12 mouse cellular contexts compared by ENCODE assay signal in the genomic region with DNA sequence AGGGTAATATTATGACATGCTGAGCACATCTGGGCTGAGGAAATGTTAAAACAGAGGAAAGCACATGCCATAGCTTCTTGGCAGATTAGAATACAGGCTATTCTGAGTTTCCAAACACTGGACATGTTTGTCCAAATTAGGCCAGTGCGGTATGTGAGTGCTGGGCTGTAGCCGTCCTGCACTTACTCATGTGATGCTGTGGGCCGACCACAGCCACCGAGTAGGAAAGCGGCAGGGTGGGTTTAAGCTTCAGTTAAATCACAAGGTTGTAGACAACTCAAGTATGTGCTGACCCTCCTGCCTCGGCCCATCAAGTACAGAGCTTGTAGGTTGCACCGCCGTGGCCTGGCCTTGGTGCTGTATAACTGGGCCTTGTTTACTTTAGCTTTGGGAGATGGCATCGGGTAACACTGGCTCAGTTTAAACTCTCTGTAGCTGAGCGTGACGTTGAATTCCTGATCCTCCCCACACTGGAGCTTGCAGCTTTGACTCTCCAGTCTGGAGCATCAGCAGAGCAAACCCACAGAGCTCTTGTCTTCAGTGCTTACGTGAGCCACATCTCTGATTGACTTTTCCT. TPM values are rescaled to one million over a fixed set of nuclear protein-coding genes. Genes with fewer than 3 reads are reported as not detected.
A peak's percentile ranks its signal among the peaks of the same experiment; 100 is the strongest.
DNase-seq lines count a peak whose midpoint lies in the region; ATAC-seq and TF ChIP-seq lines count a peak whose summit lies in the region.
"Had no signal": no experiment of that assay in that cellular context is flagged by ENCODE, and none has a peak within 500 bp of the region (broad histone marks: within the 10 kb centered on the region; RNA-seq: fewer than 3 reads in every experiment).

No protein-coding gene starts in this region.

- ATAC-seq in embryonic facial prominence, embryonic 11.5 days (replicated peaks; ENCODE audit: insufficient number of reproducible peaks, low FRiP score, low TSS enrichment, low read depth) = no peak
- no peak for ATAC-seq in hindbrain, embryonic 16.5 days
- ATAC-seq: liver, postnatal 0 days; midbrain, embryonic 16.5 days had no signal

- H3K27me3 ChIP-seq in embryonic facial prominence, embryonic 11.5 days (ENCODE audit: control insufficient read depth, insufficient read depth, low read length) = no peaks in the 10 kb centered on the region
- no peaks in the 10 kb centered on the region for H3K27me3 ChIP-seq in embryonic facial prominence, embryonic 10.5 days (replicated peaks; ENCODE audit: low read depth, poor library complexity, severe bottlenecking)
- no peaks in the 10 kb centered on the region for H3K27me3 ChIP-seq in kidney, adult 2 months (replicated peaks; ENCODE audit: control insufficient read depth, insufficient read depth, low read length)
- no peaks in the 10 kb centered on the region for H3K27me3 ChIP-seq in ES-Bruce4 (ENCODE audit: control insufficient read depth, insufficient read depth, low read length, poor library complexity, severe bottlenecking)
- H3K27me3 ChIP-seq in hindbrain, embryonic 16.5 days (replicated peaks; ENCODE audit: control insufficient read depth, insufficient read depth, low read length) = no peaks in the 10 kb centered on the region

- H3K9me3 ChIP-seq in embryonic facial prominence, embryonic 11.5 days (replicated peaks; ENCODE audit: control insufficient read depth, low read length) = no peaks in the 10 kb centered on the region
- no peaks in the 10 kb centered on the region for H3K9me3 ChIP-seq in embryonic facial prominence, embryonic 10.5 days
- H3K9me3 ChIP-seq in ES-Bruce4 (replicated peaks; ENCODE audit: control insufficient read depth, insufficient read depth, low read length, poor library complexity, severe bottlenecking) = no peaks in the 10 kb centered on the region
- no peaks in the 10 kb centered on the region for H3K9me3 ChIP-seq in hindbrain, embryonic 16.5 days (ENCODE audit: control insufficient read depth, low read length)

- TF ChIP-seq CTCF in kidney, adult 2 months (conservative IDR thresholded peaks at IDR 0.05; ENCODE audit: insufficient read depth, insufficient read length, low read depth, low read length) = no peak
- no peak for TF ChIP-seq CTCF in ES-Bruce4 (IDR thresholded peaks at IDR 0.05; ENCODE audit: low read depth, low read length)

- peak; percentile 6 for DNase-seq in embryonic facial prominence, embryonic 11.5 days (ENCODE audit: low spot score)
- no peak for DNase-seq in embryonic facial prominence, embryonic 10.5 days (ENCODE audit: low spot score)
- no peak for DNase-seq in kidney, adult 2 months
- no peak for DNase-seq in kidney, postnatal 10 days
- DNase-seq in lung, postnatal 10 days = peak; percentile 31
- DNase-seq in c-Kit-positive CD71-positive TER-119-positive erythroid progenitor cells, embryonic 14.5 days (ENCODE audit: low spot score) = no peak
- DNase-seq: kidney, postnatal 4 days; liver, postnatal 0 days; right cerebral cortex, postnatal 25 days had no signal

- H3K4me2 ChIP-seq in embryonic facial prominence, embryonic 11.5 days (ENCODE audit: low read depth, low read length) = no peak overlapping the region
- H3K4me2 ChIP-seq in hindbrain, embryonic 16.5 days (ENCODE audit: low read length) = no peak overlapping the region

- 73% methylated on average over 12 of the region's 12 CpGs for WGBS in embryonic facial prominence, embryonic 11.5 days
- WGBS in embryonic facial prominence, embryonic 10.5 days = 72% methylated on average over 12 of the region's 12 CpGs
- 58% methylated on average over 12 of the region's 12 CpGs for WGBS in kidney, adult 2 months
- WGBS in hindbrain, embryonic 16.5 days = 83% methylated on average over 12 of the region's 12 CpGs

- TF ChIP-seq EP300 in ES-Bruce4 (IDR thresholded peaks at IDR 0.05; ENCODE audit: insufficient read depth, low read depth, low read length) = no peak

- no peak overlapping the region for H3K9ac ChIP-seq in embryonic facial prominence, embryonic 11.5 days (replicated peaks; ENCODE audit: low read length)
- H3K9ac ChIP-seq in ES-Bruce4 (ENCODE audit: low read depth, poor library complexity, severe bottlenecking) = 0 out of 2 replicates have a peak overlapping the region, but pooled peaks have one; percentile 22
- H3K9ac ChIP-seq in hindbrain, embryonic 16.5 days (ENCODE audit: low read depth, low read length) = no peak overlapping the region
- H3K9ac ChIP-seq: liver, postnatal 0 days had no signal

- H3K4me3 ChIP-seq in embryonic facial prominence, embryonic 11.5 days (ENCODE audit: low read depth, low read length) = no peak overlapping the region
- H3K4me3 ChIP-seq in embryonic facial prominence, embryonic 10.5 days = no peak overlapping the region
- H3K4me3 ChIP-seq in kidney, adult 2 months (ENCODE audit: insufficient read depth, low read depth, low read length) = no peak overlapping the region
- no peak overlapping the region for H3K4me3 ChIP-seq in ES-Bruce4 (ENCODE audit: low read depth, low read length)
- H3K4me3 ChIP-seq in hindbrain, embryonic 16.5 days (ENCODE audit: low read length) = no peak overlapping the region

- no peak overlapping the region for H3K27ac ChIP-seq in embryonic facial prominence, embryonic 11.5 days (replicated peaks; ENCODE audit: low read depth, low read length)
- H3K27ac ChIP-seq in embryonic facial prominence, embryonic 10.5 days (replicated peaks) = no peak overlapping the region
- H3K27ac ChIP-seq in kidney, adult 2 months (ENCODE audit: insufficient read depth, low read depth, low read length) = peak overlapping the region; percentile 85
- peak overlapping the region; percentile 88 for H3K27ac ChIP-seq in ES-Bruce4 (ENCODE audit: insufficient read depth, low read length)
- no peak overlapping the region for H3K27ac ChIP-seq in hindbrain, embryonic 16.5 days (ENCODE audit: low read depth, low read length)

- TF ChIP-seq POLR2A in kidney, adult 2 months (IDR thresholded peaks at IDR 0.05; ENCODE audit: low read depth, low read length) = no peak
- no peak for TF ChIP-seq POLR2A in ES-Bruce4 (IDR thresholded peaks at IDR 0.05; ENCODE audit: insufficient read depth, low read length)

- H3K36me3 ChIP-seq in embryonic facial prominence, embryonic 11.5 days (replicated peaks; ENCODE audit: control insufficient read depth, insufficient read depth, low read depth, low read length) = no peaks in the 10 kb centered on the region
- H3K36me3 ChIP-seq in embryonic facial prominence, embryonic 10.5 days (replicated peaks) = peaks cover 85% of the 10 kb centered on the region
- H3K36me3 ChIP-seq in kidney, adult 2 months (ENCODE audit: control insufficient read depth, insufficient read depth, low read length) = no peaks in the 10 kb centered on the region
- H3K36me3 ChIP-seq in ES-Bruce4 (ENCODE audit: control insufficient read depth, insufficient read depth, low read length, poor library complexity, severe bottlenecking) = 0 out of 2 replicates have a peak, but pooled peaks cover 4% of the 10 kb centered on the region
- H3K36me3 ChIP-seq in hindbrain, embryonic 16.5 days (ENCODE audit: control insufficient read depth, insufficient read depth, low read length) = peaks cover 12% of the 10 kb centered on the region

- H3K4me1 ChIP-seq in embryonic facial prominence, embryonic 11.5 days (ENCODE audit: control insufficient read depth, insufficient read depth, low read length) = no peaks in the 10 kb centered on the region
- H3K4me1 ChIP-seq in embryonic facial prominence, embryonic 10.5 days = no peaks in the 10 kb centered on the region
- H3K4me1 ChIP-seq in kidney, adult 2 months (ENCODE audit: control insufficient read depth, insufficient read depth, low read length) = peaks cover 20% of the 10 kb centered on the region
- H3K4me1 ChIP-seq in ES-Bruce4 (ENCODE audit: control insufficient read depth, insufficient read depth, low read length) = peaks cover 6% of the 10 kb centered on the region
- peaks cover 3% of the 10 kb centered on the region; the same call in 1 of the 2 replicates for H3K4me1 ChIP-seq in hindbrain, embryonic 16.5 days (ENCODE audit: control insufficient read depth, insufficient read depth, low read depth, low read length)

RNA-seq across cellular contexts. Expression of a gene that starts 33.7 kb away (rescaled TPM):
- 9.1 and 10.7 TPM in 2 replicates for polyA plus RNA-seq in embryonic facial prominence, embryonic 11.5 days (2014; fragmentation: Nextera tagmentation; extraction: Ambion mirVana)
- 11.4 and 12.6 TPM in 2 replicates for polyA plus RNA-seq in embryonic facial prominence, embryonic 10.5 days (2016; fragmentation: Nextera tagmentation; extraction: Ambion mirVana)
- 4.2 and 4.5 TPM in 2 replicates for polyA plus RNA-seq in kidney, adult 2 months (2012; rRNA removed)
- polyA plus RNA-seq in ES-Bruce4 (2011; ENCODE audit: insufficient read depth, insufficient read length, low read depth, missing spikeins) = 17.7 and 19.7 TPM in 2 replicates
- 17.7 and 20.1 TPM in 2 replicates for polyA plus RNA-seq in hindbrain, embryonic 16.5 days (2015; fragmentation: Nextera tagmentation; extraction: Ambion mirVana)

RNA-seq across cellular contexts. Expression of a gene that starts 33.9 kb away (rescaled TPM):
- polyA plus RNA-seq in embryonic facial prominence, embryonic 11.5 days (2014; fragmentation: Nextera tagmentation; extraction: Ambion mirVana) = 194 and 196 TPM in 2 replicates
- 194 and 197 TPM in 2 replicates for polyA plus RNA-seq in embryonic facial prominence, embryonic 10.5 days (2016; fragmentation: Nextera tagmentation; extraction: Ambion mirVana)
- polyA plus RNA-seq in kidney, adult 2 months (2012; rRNA removed) = 111 and 133 TPM in 2 replicates
- polyA plus RNA-seq in ES-Bruce4 (2011; ENCODE audit: insufficient read depth, insufficient read length, low read depth, missing spikeins) = 99.0 and 105 TPM in 2 replicates
- 314 and 353 TPM in 2 replicates for polyA plus RNA-seq in hindbrain, embryonic 16.5 days (2015; fragmentation: Nextera tagmentation; extraction: Ambion mirVana)

RNA-seq across cellular contexts. Expression of a gene that starts 36.1 kb away (rescaled TPM):
- polyA plus RNA-seq in embryonic facial prominence, embryonic 11.5 days (2014; fragmentation: Nextera tagmentation; extraction: Ambion mirVana) = 8.3 and 9.0 TPM in 2 replicates
- polyA plus RNA-seq in embryonic facial prominence, embryonic 10.5 days (2016; fragmentation: Nextera tagmentation; extraction: Ambion mirVana) = 8.0 and 8.9 TPM in 2 replicates
- 28.8 and 31.7 TPM in 2 replicates for polyA plus RNA-seq in kidney, adult 2 months (2012; rRNA removed)
- 18.7 and 20.7 TPM in 2 replicates for polyA plus RNA-seq in ES-Bruce4 (2011; ENCODE audit: insufficient read depth, insufficient read length, low read depth, missing spikeins)
- polyA plus RNA-seq in hindbrain, embryonic 16.5 days (2015; fragmentation: Nextera tagmentation; extraction: Ambion mirVana) = 6.5 and 8.1 TPM in 2 replicates

RNA-seq across cellular contexts. Expression of a gene that starts 51.4 kb away (rescaled TPM):
- polyA plus RNA-seq in embryonic facial prominence, embryonic 11.5 days (2014; fragmentation: Nextera tagmentation; extraction: Ambion mirVana) = 78.0 and 81.9 TPM in 2 replicates
- 89.8 and 94.6 TPM in 2 replicates for polyA plus RNA-seq in embryonic facial prominence, embryonic 10.5 days (2016; fragmentation: Nextera tagmentation; extraction: Ambion mirVana)
- 28.2 and 28.8 TPM in 2 replicates for polyA plus RNA-seq in kidney, adult 2 months (2012; rRNA removed)
- polyA plus RNA-seq in ES-Bruce4 (2011; ENCODE audit: insufficient read depth, insufficient read length, low read depth, missing spikeins) = 69.3 and 71.9 TPM in 2 replicates
- polyA plus RNA-seq in hindbrain, embryonic 16.5 days (2015; fragmentation: Nextera tagmentation; extraction: Ambion mirVana) = 35.3 and 40.9 TPM in 2 replicates

RNA-seq across cellular contexts. Expression of a gene that starts 51.9 kb away (rescaled TPM):
- 107 TPM in 2 replicates for polyA plus RNA-seq in embryonic facial prominence, embryonic 11.5 days (2014; fragmentation: Nextera tagmentation; extraction: Ambion mirVana)
- polyA plus RNA-seq in embryonic facial prominence, embryonic 10.5 days (2016; fragmentation: Nextera tagmentation; extraction: Ambion mirVana) = 89.2 TPM in 2 replicates
- 20.7 and 20.8 TPM in 2 replicates for polyA plus RNA-seq in kidney, adult 2 months (2012; rRNA removed)
- 57.0 and 58.5 TPM in 2 replicates for polyA plus RNA-seq in ES-Bruce4 (2011; ENCODE audit: insufficient read depth, insufficient read length, low read depth, missing spikeins)
- polyA plus RNA-seq in hindbrain, embryonic 16.5 days (2015; fragmentation: Nextera tagmentation; extraction: Ambion mirVana) = 132 and 140 TPM in 2 replicates

Comparison
In these comparisons a context has a peak if more than half of its experiments do, and no peak if none do; other contexts are left out.
1. DNase-seq: peak in embryonic facial prominence, embryonic 11.5 days (single experiment) and lung, postnatal 10 days (single experiment); none in embryonic facial prominence, embryonic 10.5 days (single experiment), kidney, adult 2 months (single experiment), kidney, postnatal 10 days (single experiment) and c-Kit-positive CD71-positive TER-119-positive erythroid progenitor cells, embryonic 14.5 days (single experiment).
2. H3K27ac ChIP-seq: peak in kidney, adult 2 months (single experiment) and ES-Bruce4 (single experiment); none in embryonic facial prominence, embryonic 11.5 days (single experiment), embryonic facial prominence, embryonic 10.5 days (single experiment) and hindbrain, embryonic 16.5 days (single experiment).